Mouse (Mus musculus): ENCODE data around the gene Cyp4f14.

The Cyp4f14 gene

DNA sequence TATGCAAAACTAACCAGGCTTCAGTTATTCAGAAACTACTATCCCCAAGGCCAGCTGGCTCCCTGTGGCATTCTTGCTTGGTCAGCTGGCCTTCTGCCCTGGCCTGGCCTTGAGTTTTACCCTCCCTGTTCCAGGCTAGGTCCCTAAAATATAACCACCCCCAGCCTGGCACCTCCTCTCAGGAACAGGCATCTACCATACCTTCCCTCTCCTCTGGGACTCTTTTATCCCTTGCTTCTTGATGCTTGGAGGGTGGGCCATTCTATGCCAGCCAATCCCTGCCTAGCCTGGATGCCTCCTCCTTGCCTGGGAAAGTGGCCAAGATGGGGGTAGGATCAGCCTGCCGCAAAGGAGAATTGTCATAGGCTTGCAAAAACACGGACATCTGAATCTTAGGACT is at the start of gene Cyp4f14:
Cyp4f14 (minus strand) TSS at position 212 of the 400 bp plus-strand sequence.
- DNase-seq (ENCODE audit: low spot score in 2 of 2), result no peak

DNA sequence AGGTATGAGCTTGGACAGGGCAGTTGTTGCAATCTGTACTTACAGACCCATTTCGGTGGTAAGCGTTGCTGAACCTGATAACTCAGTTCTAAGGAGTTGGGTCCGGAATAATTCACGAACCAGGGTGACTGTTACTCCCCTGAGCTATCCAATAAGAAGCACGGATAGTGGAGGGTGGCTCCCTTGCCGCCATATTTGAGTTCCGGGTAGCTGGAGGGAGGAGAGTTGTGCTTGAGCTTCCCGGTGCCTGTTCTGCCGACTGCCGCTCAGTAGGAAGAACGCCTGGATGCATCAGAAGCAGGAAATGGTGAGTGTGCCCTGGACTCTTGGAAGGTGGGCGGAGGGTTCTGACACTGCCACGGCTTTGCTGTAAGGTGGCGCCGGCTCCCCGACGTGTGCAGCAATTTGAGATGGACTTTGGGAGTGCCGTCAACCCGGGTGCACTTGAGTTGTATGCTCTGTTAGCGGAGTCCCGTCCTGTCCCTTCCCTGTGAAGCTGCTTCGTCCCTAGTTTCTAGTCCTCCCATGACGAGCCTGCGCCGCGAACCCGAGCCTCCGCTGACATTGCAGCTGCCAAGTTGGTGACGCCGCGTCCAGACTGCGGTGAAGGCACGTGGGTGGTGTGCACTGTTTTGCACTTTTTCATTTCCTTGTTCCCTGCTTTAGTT is 48.6 kb upstream of the Cyp4f14 start, which contains the start of gene Zfp472:
Zfp472 (plus strand) TSS at position 192 of the 668 bp plus-strand sequence.
- DNase-seq (ENCODE audit: low spot score in 2 of 2), result peak; percentile 89 to 90

DNA sequence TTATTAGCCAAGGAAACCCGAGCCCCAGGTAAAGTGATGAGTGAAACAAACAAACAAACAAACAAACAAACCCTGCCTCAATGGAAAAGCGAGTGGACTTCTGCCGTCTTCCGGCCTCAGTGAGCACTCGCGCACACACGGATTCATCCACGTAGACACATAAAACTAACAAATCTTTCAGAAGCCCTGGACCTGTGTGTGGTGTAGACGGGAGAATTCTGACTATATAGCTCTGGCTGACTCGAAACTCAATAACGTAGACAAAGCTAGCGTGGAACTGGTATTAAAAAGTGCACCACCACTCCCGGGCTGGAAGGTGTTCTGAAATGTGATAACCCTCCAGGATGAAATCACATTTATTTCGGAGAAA is 48.1 kb upstream of the Cyp4f14 start:
- DNase-seq (ENCODE audit: low spot score in 2 of 2), result no peak

DNA sequence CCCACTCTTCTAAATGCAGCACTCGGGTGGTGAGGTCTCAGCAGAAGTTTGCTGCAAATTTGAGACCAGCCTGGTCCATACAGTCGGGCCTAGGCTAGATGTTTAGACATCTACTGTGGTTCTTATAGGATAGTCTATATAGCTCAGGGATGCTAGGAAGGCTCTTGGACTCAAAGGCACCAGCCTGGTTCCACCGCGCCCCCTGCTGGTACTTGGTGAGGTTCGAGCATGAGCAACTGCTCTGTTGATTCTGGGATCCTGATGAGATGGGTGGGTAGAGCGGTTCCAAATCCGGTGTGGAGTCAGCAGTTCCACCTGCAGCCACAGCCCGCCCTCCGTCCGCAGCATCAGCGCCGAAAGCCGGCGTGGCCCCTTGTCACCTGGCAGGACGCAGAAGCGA is 34.3 kb upstream of the Cyp4f14 start:
- DNase-seq (ENCODE audit: low spot score in 2 of 2), result peak; percentile 61 to 70

DNA sequence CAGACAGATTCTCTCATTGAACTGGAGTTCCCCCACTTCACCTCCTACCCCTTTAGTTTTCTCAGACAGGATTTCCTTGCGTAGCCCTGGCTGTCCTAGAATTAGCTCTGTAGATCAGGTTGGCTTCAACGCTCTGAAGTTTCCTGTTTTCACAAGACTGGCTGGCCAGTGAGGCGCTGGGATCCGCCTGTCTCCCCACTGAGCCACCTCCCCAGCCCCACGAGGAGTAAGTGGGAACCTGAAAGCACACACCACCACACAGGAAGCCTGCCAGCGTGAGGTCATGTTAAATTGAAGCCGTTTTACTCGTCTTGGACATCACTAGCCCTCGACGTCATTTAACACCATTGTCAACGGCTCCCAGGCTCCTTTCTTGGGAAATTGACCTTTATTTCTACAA is 33.9 kb upstream of the Cyp4f14 start:
- DNase-seq (ENCODE audit: low spot score in 2 of 2), result no peak

DNA sequence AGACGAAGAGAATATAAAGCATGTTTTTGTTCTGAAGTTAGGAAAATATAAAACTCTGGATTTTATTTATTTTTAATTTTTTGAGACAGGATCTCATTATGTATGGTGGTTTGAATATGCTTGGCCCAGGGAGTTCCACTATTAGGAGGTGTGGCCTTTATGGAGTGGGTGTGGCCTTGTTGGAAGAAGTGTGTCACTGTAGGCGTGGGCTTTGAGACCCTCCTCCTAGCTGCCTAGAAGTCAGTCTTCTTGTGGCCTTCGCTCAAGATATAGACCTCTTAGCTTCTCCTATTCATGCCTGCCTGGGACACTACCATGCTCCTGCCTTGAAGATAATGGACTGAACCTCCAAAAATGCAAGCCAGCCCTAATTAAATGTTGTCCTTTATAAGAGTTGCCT is 33.0 kb upstream of the Cyp4f14 start:
- DNase-seq (ENCODE audit: low spot score in 2 of 2), result no peak

DNA sequence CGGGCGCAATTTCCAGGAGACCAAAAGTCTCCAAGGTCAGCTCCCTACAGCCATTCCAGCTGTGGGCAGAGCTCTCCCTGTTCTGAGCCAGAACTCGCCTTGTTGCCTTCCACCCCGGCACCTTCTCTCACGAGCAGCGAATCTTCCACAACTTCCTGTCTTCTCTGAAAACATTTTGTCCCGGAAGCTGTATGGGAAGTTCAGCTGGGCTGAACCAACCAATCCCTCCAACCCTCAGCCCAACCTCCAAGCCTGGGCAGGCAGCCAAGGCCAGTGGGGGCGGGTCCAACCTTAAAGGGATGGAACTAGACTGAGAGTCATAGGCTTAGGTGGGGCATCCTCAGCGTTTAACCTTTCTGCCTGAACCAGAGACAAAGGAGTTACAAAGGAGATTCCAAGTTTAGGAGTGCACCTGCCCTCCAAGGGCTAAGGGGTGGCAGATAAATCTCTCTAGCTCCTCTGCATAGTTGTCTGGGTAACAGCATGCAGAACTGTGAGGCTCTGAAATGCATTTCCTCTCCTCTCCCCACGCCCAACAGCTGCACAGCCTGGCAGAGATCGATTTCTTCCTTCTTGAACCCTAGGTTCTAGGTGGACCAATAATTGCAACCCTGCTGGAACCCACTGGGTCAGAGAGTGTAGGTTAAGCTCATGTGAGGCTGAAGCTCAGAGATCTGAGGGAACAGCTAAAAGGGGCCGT is 30.2 kb upstream of the Cyp4f14 start, which contains the start of gene Cyp4f13:
Cyp4f13 (minus strand) TSS at position 188 of the 700 bp plus-strand sequence.
- DNase-seq (ENCODE audit: low spot score in 2 of 2), result peak; percentile 95 to 96

DNA sequence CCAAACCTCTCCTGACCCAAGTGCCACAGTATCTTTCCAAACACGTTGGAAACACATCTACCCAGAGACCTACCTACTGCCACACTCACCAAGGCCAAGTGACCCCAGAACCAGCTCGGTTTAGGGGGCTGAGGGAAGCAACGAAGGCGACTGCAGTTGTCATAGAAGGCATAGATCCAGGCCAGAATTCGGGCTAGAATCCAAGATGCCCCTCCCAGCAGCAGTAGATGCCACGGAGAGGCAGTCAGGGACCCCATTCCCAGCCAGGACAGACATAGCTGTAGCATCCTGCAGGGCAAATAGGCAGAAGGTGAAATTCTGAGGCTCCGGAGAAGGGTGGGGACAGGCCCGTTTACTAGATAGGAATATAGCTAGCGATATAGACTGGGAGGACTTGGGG is 29.6 kb upstream of the Cyp4f14 start:
- DNase-seq (ENCODE audit: low spot score in 2 of 2), result no peak

DNA sequence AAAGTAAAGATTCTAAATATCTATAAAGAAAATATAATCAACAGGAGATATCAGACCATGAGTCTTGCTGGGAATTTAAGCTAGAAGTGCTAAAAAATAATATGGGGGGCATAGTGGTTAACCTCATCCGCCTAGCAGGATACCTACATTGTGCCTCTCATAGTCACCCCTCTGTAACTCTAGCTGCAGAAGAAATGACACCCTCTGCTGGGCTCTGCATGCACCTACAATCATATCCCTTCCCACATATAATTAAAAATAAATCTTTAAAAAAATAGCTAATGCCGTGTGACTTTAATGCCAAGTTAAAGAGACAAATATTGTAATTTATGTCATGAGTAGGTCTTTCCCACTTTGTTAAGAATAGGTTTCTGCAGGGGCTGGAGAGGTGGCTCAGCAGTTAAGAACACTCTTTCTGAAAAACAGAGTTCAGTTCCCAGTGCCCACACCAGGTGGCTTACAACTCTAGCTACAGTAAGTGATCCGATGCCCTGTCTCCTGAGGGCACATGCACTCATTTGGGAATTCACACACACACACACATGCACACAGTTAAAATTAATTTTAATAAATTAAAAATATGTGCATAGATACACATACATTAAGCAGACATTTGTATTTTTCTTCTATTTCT is 27.4 kb upstream of the Cyp4f14 start:
- no peak for DNase-seq (ENCODE audit: low spot score in 2 of 2)

DNA sequence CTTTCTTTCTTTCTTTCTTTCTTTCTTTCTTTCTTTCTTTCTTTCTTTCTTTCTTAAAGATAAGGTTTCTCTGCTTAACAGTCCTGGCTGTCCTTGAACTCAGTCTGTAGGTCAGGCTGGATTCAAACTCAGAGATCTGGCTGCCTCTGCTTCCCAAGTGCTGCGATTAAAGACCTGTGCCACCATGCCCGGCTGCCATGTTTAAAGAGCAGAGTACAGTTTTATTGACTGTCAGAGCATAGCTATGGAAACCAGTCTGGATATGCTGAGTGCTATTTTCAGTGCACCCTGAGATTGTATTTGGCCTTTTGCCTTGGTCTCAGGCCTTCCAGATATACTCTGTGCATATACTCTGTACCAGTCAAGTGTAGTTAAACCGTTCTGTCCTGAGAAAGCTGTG is 26.5 kb upstream of the Cyp4f14 start:
- no peak for DNase-seq (ENCODE audit: low spot score in 2 of 2)

DNA sequence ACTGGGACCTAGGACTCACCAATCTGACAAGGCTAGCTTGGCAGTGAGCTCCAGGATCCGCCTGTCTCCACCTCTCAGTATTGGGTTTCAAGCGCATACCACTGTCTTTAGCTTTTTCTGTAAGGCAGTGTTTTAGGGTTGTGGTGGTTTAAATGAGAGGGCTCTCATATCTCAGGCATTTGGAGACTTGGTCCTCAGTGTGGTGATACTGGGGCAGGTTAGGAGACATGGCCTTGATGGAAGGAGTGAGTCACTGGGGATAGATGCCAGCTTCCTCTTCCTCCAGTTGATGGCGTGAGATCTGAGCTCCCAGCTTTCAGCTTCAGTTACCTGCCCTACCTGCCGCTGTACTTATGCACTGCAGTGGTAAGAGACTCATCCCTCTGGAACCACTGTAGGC is 22.7 kb upstream of the Cyp4f14 start:
- DNase-seq (ENCODE audit: low spot score in 2 of 2), result no peak

DNA sequence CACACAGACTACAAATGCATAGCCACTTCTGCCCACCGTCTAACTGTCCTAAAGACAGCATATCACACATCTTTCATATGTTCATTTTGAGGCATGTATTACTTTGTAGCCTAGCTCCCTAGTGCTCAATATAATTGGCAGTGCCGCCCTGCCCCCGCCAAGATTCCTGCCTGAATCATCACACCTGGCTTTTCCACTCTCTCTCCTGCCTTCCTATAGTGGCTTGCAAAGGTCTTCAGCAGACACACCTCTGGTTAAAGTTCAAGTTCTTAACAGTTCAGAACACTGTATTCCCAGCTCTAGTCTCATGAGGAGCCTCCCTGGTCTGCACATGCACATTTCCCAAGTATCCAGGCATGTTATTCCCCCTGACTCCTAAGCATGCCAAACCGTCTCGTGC is 10.7 kb upstream of the Cyp4f14 start:
- DNase-seq (ENCODE audit: low spot score in 2 of 2), result no peak

DNA sequence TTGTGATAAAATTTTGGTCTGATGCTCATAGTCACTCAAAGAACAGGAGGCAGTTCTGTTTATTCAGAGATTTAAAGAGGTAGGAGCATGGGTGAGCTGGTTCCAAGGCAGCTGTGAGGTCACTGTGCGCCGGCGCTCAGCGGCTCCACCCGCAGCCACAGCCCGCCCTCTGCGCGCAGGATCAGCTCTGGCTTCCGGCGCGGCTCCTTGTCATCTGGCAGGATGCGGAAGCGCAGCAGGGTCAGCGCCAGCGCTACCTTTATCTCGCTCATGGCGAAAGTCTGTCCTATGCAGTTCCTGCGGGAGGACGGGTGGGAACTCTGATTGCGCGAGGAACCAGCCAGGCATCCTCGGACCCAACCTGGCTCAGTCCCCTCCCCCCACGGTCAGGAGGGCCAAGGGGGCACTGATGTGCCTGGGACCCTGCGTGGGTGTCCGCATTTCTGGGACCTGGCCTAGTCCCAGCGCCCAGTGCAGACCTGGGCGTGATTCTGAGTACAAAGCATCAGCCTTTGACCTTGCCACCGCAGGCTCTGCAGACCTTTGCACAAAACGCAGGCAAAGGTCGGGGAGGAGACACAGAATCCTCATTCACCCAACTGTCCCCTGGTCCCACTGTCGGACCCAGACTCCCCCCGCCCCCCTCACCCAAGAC is 7.6 kb upstream of the Cyp4f14 start:
- peak; percentile 61 to 65 for DNase-seq (ENCODE audit: low spot score in 2 of 2)

DNA sequence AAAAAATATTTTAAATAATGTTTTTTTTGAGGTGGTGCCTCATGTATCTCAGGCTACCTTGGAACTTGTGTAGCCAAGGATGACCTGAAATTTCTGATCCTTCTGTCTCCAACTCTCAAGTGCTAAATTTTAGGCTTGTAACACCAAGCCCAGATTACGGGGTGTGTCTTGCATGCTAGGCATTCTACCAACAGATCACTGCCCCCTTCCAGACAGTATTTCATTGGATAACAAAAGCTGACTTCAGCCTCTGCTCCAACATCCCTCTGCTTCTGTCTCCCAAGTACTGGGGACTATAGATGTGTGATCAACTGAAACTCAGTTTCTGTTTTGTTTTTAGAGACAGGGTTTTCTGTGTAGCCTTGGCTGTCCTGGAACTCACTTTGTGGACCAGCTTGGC is 6.5 kb upstream of the Cyp4f14 start:
- no peak for DNase-seq (ENCODE audit: low spot score in 2 of 2)

DNA sequence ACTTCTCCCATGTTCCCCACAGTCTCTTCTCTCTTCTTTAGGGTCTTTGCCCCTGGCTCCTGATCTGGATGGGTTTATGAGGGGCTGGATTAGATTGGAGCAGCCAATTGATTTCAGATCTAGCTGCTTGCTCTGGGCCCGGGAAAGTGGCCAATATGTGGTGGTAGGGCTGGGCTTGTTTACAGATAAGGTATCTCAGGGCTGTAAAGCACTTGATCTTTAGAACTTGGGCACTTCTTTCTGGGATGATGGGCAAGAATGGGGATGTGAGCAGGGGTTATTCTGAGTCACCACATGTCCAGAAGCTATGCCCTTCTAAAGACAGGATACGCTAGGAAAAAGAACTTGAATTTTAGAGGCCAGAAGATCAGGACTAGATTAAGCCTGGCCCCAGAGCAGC is 2.0 kb upstream of the Cyp4f14 start:
- no peak for DNase-seq (ENCODE audit: low spot score in 2 of 2)

DNA sequence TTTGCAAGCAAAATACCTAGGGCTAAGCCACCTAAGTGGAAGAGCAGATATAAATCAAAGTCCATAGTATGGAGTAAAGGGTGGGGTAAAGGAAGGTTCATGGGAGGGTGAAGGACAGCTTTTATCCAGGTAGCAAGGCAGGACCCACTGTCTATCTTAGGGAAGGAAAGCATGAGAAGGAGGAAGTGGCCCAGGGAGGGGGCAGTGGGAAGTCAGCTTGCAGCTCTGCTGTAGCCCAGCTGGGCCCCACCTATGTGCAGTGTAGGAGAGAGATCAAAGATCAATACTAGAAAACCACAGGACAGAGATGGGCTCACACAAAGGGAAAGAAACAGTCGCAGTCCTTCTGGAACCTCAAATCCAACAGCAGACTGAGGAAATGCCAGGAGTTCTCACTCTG is 1.1 kb downstream of the Cyp4f14 start:
- DNase-seq (ENCODE audit: low spot score in 2 of 2), result no peak

DNA sequence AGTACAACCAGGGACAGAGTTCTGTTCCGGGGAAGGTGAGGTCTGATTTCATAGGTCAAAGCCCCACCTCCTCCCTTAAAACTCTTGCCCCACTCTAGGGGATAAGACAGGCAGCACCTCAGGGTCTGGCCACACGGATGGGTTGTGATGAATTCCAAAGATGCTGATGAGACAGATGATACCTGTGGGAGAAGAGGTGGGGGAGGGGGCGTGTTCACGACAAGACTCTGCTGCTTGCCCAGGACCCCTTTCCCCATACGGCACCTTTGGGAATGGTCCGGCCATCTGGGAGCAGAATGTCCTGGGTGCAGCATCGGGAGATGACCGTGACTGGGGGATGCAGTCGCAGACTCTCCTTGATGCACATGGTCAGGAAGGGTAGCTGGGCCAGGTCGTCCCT is 11.0 kb downstream of the Cyp4f14 start:
- DNase-seq (ENCODE audit: low spot score in 2 of 2), result no peak

DNA sequence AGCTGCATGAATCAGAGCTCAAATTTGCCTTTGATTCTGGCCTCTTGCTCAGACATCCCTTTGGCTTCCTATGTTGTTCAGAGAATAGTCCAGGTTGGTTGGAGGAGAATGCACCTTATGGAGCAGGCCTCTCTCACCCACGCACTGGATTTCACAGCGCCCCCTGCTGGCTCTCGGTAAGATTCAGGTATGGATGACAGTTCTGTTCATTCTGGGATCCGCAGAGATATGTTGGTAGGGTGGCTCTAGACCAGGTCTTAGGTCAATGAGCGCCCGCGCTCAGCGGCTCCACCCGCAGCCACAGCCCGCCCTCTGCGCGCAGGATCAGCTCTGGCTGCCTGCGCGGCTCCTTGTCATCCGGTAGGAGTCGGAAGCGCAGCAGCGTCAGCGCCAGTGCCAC is 11.9 kb downstream of the Cyp4f14 start:
- DNase-seq (ENCODE audit: low spot score in 2 of 2), result peak in 1 of 2 experiments; percentile 28

DNA sequence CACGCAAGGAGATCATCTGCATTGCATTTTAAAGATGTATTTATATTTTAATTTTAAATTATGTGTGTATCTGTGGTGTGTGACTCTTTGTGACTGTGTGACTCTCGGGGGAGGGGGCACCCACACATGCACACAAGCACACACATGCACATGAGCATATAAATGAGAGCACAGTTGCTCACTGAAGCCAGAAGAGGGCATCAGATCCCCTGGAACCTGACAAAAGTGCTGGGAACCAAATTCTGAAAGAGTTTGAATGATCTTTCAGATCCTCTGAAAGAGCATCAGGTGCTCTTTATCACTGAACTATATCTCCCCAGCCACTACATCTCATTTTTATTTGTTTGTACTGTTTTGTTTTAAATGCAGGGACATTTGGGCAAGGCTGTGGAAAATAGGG is 12.7 kb downstream of the Cyp4f14 start:
- no peak for DNase-seq (ENCODE audit: low spot score in 2 of 2)

DNA sequence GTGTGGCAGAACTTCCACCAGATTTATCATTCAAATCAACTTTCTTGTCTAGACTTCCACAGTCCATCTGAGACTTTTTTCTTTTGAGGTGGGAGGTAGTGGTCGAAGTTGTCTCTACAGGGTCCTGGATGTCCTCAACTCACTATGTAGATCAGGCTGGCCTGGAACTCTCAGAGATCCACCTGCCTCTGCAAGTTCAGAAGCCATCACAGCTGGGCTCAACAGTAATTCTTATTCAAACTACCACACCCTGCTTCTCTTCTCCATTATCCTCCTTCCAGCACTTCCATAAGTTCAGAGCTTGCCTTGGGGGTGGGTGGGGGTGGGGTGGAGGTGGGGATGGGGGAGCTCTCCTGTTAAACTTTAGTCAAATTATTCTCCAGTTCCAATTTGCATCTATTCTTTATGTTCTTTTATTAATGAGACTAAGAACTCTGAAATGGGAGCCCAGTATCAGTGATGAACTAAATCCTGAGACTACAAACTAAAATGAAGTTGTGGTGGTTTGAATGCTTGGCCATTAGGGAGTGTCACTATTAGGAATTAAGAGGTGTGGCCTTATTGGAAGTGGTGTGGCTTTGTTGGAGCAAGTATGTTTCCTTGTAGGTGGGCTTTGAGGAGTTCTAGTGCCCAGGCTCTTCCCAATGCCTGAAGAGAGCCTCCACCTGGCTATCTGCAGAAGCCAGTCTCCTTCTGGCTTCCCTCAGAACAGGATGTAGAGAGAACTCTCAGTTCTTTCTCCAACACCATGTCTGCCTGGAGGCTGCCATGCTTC is 15.2 kb downstream of the Cyp4f14 start:
- no peak for DNase-seq (ENCODE audit: low spot score in 2 of 2)

DNA sequence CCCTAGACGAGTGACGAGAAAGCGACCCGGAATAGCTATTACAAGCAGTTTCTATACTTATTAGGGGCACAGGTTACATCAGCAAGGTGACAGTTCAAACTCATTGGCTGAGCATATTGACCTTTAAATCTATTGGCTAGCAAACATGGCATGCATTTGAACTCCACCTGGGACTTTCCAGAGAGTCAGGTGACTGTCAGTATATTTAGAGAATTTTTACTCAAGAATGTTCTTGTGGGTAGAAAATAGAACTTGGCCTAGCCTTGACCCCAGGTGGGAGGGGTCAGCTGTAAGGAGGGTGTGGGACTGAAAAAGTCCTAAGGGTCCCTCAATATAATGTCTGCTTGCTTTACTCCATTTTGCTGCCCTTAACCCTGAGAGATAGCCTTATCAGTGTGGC is 21.7 kb downstream of the Cyp4f14 start:
- DNase-seq (ENCODE audit: low spot score in 2 of 2), result peak; percentile 18 to 34

DNA sequence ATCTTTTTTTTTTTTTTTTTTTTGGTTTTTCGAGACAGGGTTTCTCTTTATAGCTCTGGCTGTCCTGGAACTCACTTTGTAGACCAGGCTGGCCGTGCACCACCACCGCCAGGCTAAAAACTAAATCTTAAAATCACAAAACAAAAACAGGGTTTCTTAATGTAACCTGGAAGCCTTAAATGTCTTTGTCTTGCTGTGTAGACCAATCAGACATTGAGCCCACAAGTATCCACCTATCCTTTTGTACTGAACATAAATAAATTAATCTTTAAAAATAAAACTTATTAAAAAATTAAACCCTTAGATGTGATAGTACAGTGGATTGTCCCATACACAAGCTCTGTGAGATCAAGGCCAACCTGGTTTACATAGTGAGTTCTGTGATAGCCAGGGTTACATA is 23.2 kb downstream of the Cyp4f14 start:
- DNase-seq (ENCODE audit: low spot score in 2 of 2), result no peak
